Mouse (Mus musculus): ENCODE measurements around the gene Adgrg3. TPM values are rescaled to one million over a fixed set of nuclear protein-coding genes. Genes with fewer than 3 reads are reported as not detected.
A peak's percentile ranks its signal among the peaks of the same experiment; 100 is the strongest.

The Adgrg3 gene
- 2.4 and 2.6 TPM in 2 replicates for polyA plus RNA-seq (2016; fragmentation: Nextera tagmentation; extraction: Ambion mirVana)

GRCm38 (mm10) chr8:95017451-95017850 lies at the start of gene Adgrg3:
Adgrg3 (plus strand) TSS chr8:95017692.
- Histone ChIP-seq H3K27me3 (replicated peaks) (no peaks in the 10 kb centered on the region), H3K4me1 (0 out of 2 replicates have a peak, but pooled peaks cover 4% of the 10 kb centered on the region), H3K9me3 (no peaks in the 10 kb centered on the region), H3K27ac (no peak within 1 kb of the TSS), H3K4me2 (replicated peaks) (no peak within 1 kb of the TSS), H3K4me3 (no peak within 1 kb of the TSS), H3K9ac (no peak within 1 kb of the TSS), H3K36me3 (peaks cover 26% of the 10 kb centered on the region)
- WGBS: 78% methylated on average over 11 of the region's 11 CpGs
- ATAC-seq (ENCODE audit: low FRiP score, low read depth): no peak

DNA sequence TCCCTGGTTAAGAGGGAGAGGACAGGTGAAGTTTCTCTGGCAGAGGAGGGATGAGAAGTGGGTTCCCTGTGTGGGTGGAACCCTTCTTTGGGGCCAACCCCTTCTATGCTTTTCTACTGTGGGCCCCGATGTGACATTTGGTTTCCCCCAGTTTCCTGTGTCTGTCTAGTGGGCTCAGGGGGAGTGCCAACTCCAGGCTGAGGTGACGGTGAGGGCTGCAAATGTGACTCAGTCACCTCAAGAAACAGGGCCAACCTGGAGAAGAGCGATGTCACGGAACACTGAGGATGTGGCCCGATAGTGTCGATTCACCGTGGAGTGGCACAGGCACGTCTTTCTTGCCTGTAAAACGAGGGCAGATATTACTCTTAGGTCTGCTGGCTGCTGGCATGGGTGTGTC lies 44.2 kb upstream of the Adgrg3 start:
- no peak overlapping the region for H3K4me2 ChIP-seq (replicated peaks)
- H3K27ac ChIP-seq: no peak overlapping the region
- 91% methylated on average over 9 of the region's 9 CpGs for WGBS
- ATAC-seq (ENCODE audit: low FRiP score, low read depth): no peak
- no peaks in the 10 kb centered on the region for H3K36me3 ChIP-seq
- H3K4me1 ChIP-seq: peaks cover 20% of the 10 kb centered on the region
- no peak overlapping the region for H3K4me3 ChIP-seq
- no peaks in the 10 kb centered on the region for H3K9me3 ChIP-seq
- H3K9ac ChIP-seq: no peak overlapping the region
- H3K27me3 ChIP-seq (replicated peaks): peaks cover 5% of the 10 kb centered on the region; the same call in 1 of the 2 replicates

DNA sequence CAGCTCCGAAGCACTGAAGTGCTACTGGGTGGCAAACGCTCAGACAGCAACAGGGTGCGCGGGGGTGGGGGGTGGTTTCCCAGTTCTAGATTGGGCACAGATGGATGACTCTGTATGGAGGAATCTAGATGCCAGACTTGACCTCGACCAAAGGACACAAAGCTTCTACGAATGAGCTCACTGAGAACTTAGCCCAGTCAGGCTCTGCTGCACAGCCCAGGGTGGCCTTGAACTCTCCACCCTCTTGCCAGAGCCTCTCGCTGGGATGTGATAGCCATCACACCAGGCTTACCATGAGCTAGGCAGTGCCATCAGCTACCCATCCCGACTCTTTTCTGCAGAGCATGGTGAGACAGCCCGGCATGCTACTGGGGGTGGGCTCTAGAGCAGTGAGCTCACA lies 43.7 kb upstream of the Adgrg3 start:
- 86% methylated on average over 9 of the region's 9 CpGs for WGBS
- Histone ChIP-seq H3K9me3 (no peaks in the 10 kb centered on the region), H3K27ac (no peak overlapping the region), H3K9ac (no peak overlapping the region), H3K27me3 (replicated peaks) (peaks cover 5% of the 10 kb centered on the region; the same call in 1 of the 2 replicates), H3K4me3 (no peak overlapping the region), H3K4me1 (peaks cover 23% of the 10 kb centered on the region), H3K36me3 (no peaks in the 10 kb centered on the region), H3K4me2 (replicated peaks) (no peak overlapping the region)
- ATAC-seq (ENCODE audit: low FRiP score, low read depth): no peak

DNA sequence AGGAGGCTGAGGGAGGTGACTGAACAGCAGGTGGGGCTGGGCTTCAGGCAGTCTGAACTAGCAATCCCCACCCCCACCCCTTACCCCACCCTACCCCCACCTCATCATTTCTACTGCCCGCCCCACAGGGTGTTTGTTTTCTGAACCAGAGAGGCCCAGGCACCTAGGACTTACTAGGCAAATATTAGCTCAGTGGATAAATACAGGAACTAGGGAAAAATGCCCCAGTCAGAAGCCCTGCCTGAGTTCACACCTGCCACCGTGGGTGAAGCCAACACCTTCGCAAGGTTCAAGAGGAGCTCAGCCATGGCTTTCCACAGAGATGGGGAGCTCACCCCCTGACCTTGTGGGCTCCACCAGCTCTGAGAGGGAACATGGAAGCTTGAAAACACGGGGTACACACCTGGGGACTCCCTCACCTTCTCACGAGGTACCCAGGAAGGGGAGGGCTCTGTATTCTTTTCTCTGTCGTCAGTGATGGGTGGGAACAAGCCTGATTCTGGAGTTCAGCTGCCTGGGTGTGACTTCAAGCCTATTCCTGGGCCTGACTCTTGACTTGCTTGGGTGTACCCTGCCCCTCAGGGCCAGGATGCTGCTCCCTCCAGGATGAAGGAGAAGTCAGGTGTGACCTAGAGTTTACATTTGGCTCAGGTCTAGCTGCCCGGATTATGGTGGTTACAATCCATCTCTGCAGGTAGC lies 42.9 kb upstream of the Adgrg3 start, which contains the start of gene Adgrg1:
Gene Adgrg1, plus strand, starts transcription at position 285 of the 699 bp plus-strand sequence.
- WGBS: 55% methylated on average over 7 of the region's 7 CpGs
- Histone ChIP-seq H3K9ac (no peak within 1 kb of the TSS), H3K27me3 (replicated peaks) (peaks cover 5% of the 10 kb centered on the region; the same call in 1 of the 2 replicates), H3K4me3 (no peak within 1 kb of the TSS), H3K4me1 (peaks cover 23% of the 10 kb centered on the region), H3K9me3 (no peaks in the 10 kb centered on the region), H3K27ac (no peak within 1 kb of the TSS), H3K4me2 (replicated peaks) (no peak within 1 kb of the TSS), H3K36me3 (no peaks in the 10 kb centered on the region)
- ATAC-seq (ENCODE audit: low FRiP score, low read depth): no peak

GRCm38 (mm10) chr8:94976651-94977417 lies 40.7 kb upstream of the Adgrg3 start:
- H3K9me3 ChIP-seq: no peaks in the 10 kb centered on the region
- WGBS: 17% methylated on average over 17 of the region's 17 CpGs
- no peak overlapping the region for H3K27ac ChIP-seq
- H3K4me2 ChIP-seq (replicated peaks): peak overlapping the region; percentile 44
- H3K9ac ChIP-seq: no peak overlapping the region
- ATAC-seq (ENCODE audit: low FRiP score, low read depth): peak; percentile 1; the same call in 1 of the 2 replicates
- H3K4me1 ChIP-seq: peaks cover 31% of the 10 kb centered on the region
- H3K36me3 ChIP-seq: no peaks in the 10 kb centered on the region
- H3K4me3 ChIP-seq: no peak overlapping the region
- H3K27me3 ChIP-seq (replicated peaks): peaks cover 5% of the 10 kb centered on the region; the same call in 1 of the 2 replicates

GRCm38 (mm10) chr8:94978131-94978530 lies 39.4 kb upstream of the Adgrg3 start:
- Histone ChIP-seq H3K9ac (no peak overlapping the region), H3K4me2 (replicated peaks) (peak overlapping the region; percentile 44), H3K4me1 (peaks cover 42% of the 10 kb centered on the region), H3K27ac (no peak overlapping the region), H3K36me3 (no peaks in the 10 kb centered on the region), H3K27me3 (replicated peaks) (peaks cover 5% of the 10 kb centered on the region; the same call in 1 of the 2 replicates), H3K9me3 (no peaks in the 10 kb centered on the region), H3K4me3 (no peak overlapping the region)
- peak; percentile 83 for ATAC-seq (ENCODE audit: low FRiP score, low read depth)
- 25% methylated on average over 9 of the region's 9 CpGs for WGBS

GRCm38 (mm10) chr8:94978593-94979319 lies 38.7 kb upstream of the Adgrg3 start:
- ATAC-seq (ENCODE audit: low FRiP score, low read depth): 0 out of 2 replicates have a peak, but pooled peaks have one; percentile 2
- Histone ChIP-seq H3K36me3 (no peaks in the 10 kb centered on the region), H3K9me3 (no peaks in the 10 kb centered on the region), H3K4me2 (replicated peaks) (peak overlapping the region; percentile 44; the same call in 1 of the 2 replicates), H3K27me3 (replicated peaks) (peaks cover 5% of the 10 kb centered on the region; the same call in 1 of the 2 replicates), H3K27ac (no peak overlapping the region), H3K9ac (no peak overlapping the region), H3K4me3 (no peak overlapping the region), H3K4me1 (peaks cover 48% of the 10 kb centered on the region)
- WGBS: 73% methylated on average over 13 of the region's 13 CpGs

DNA sequence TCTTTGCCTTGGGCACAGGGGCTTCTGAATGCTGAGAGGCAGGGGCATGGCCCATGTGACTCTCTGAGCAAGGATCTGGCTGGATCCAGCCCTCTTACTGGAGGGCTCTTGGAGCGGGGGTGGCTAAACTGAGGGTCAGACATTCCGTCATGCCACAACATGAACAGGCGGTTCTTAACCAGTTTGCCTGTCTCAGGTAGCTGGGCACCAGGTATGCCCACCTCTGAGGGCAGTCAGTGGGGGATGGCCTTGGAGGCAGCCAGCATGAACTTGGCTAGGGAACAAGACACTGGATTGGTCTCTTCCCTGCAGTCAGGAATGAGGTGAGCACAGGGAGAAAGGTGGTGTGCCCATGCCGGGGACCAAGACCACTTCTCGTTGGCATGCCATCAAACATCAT lies 37.3 kb upstream of the Adgrg3 start:
- H3K27ac ChIP-seq: no peak overlapping the region
- H3K4me1 ChIP-seq: peaks cover 62% of the 10 kb centered on the region
- WGBS: 91% methylated on average over 5 of the region's 5 CpGs

GRCm38 (mm10) chr8:94980976-94981375 lies 36.5 kb upstream of the Adgrg3 start:
- no peaks in the 10 kb centered on the region for H3K9me3 ChIP-seq
- H3K9ac ChIP-seq: no peak overlapping the region
- peaks cover 66% of the 10 kb centered on the region for H3K4me1 ChIP-seq
- no peak overlapping the region for H3K4me3 ChIP-seq
- H3K4me2 ChIP-seq (replicated peaks): no peak overlapping the region
- no peaks in the 10 kb centered on the region for H3K36me3 ChIP-seq
- 56% methylated on average over 8 of the region's 8 CpGs for WGBS
- H3K27ac ChIP-seq: no peak overlapping the region
- peaks cover 5% of the 10 kb centered on the region; the same call in 1 of the 2 replicates for H3K27me3 ChIP-seq (replicated peaks)
- no peak for ATAC-seq (ENCODE audit: low FRiP score, low read depth)

More for the DNA sequence above, 37.3 kb upstream of the Adgrg3 start:
- H3K9ac ChIP-seq: no peak overlapping the region
- no peak overlapping the region for H3K4me2 ChIP-seq (replicated peaks)
- H3K9me3 ChIP-seq: no peaks in the 10 kb centered on the region
- ATAC-seq (ENCODE audit: low FRiP score, low read depth): no peak
- H3K4me3 ChIP-seq: no peak overlapping the region
- H3K27me3 ChIP-seq (replicated peaks): peaks cover 5% of the 10 kb centered on the region; the same call in 1 of the 2 replicates
- no peaks in the 10 kb centered on the region for H3K36me3 ChIP-seq

DNA sequence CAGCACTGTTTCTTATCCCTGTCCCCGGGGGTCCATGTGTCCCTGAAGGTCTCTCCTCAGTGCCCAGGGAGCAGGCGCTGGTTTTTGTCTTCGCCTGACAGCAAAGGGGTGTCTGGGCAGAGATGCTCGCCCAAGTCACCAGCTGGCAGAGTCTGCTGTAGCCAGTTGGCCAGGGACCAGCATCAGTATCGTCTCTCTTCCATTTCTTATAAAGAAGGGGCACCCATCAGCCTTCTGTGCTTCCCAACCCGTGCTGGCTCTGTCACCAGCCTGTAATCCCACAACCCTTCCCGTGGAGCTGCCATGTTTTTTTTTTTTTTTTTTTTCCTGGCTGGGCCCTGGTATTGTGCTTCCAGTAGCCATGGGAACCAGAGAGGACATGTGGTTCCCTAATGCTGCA lies 35.6 kb upstream of the Adgrg3 start:
- no peak overlapping the region for H3K27ac ChIP-seq
- peaks cover 68% of the 10 kb centered on the region for H3K4me1 ChIP-seq
- no peak overlapping the region for H3K4me2 ChIP-seq (replicated peaks)
- no peaks in the 10 kb centered on the region for H3K36me3 ChIP-seq
- WGBS: 56% methylated on average over 7 of the region's 7 CpGs
- H3K27me3 ChIP-seq (replicated peaks): 0 out of 2 replicates have a peak, but pooled peaks cover 5% of the 10 kb centered on the region
- ATAC-seq (ENCODE audit: low FRiP score, low read depth): no peak
- H3K4me3 ChIP-seq: no peak overlapping the region
- no peak overlapping the region for H3K9ac ChIP-seq
- H3K9me3 ChIP-seq: no peaks in the 10 kb centered on the region

DNA sequence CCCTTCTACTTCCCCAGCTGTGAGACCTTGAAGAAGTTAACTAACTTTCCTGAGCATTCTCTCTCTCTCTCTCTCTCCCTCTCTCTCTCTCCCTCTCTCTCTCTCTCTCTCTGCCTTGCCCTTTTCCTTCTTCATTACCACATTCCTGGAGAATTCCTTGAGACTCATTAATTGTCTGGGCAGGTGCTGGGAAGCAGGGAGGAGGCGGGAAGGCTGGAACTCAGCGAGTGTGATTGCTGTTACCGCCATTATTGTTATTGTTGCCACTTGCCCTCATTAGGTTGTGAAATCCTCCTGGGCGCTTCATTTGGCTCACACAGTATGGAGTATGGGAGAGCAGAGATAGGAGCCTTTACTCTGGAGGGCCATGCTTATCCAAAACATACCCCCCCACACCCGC lies 34.3 kb upstream of the Adgrg3 start:
- H3K27ac ChIP-seq: no peak overlapping the region
- no peaks in the 10 kb centered on the region for H3K36me3 ChIP-seq
- 8% methylated on average over 5 of the region's 5 CpGs for WGBS
- 0 out of 2 replicates have a peak, but pooled peaks cover 2% of the 10 kb centered on the region for H3K27me3 ChIP-seq (replicated peaks)
- H3K9me3 ChIP-seq: no peaks in the 10 kb centered on the region
- H3K4me1 ChIP-seq: peaks cover 59% of the 10 kb centered on the region
- H3K9ac ChIP-seq: no peak overlapping the region
- H3K4me2 ChIP-seq (replicated peaks): peak overlapping the region; percentile 47
- H3K4me3 ChIP-seq: no peak overlapping the region
- ATAC-seq (ENCODE audit: low FRiP score, low read depth): no peak

Data from neural tube, embryonic 12.5 days (tissue).